Mouse (Mus musculus): ENCODE data around the gene Afmid.
"Not testable (repeated sequence)": the region's sequence is repeated elsewhere in the genome, so short reads cannot be mapped to it uniquely, and the experiment has no call there.

The Afmid gene

GRCm38 (mm10) chr11:117796954-117797353 lies 28.8 kb upstream of the Afmid start:
- no peak for DNase-seq

GRCm38 (mm10) chr11:117797511-117798159 lies 28.1 kb upstream of the Afmid start, which contains the start of gene 6030468B19Rik:
TSS of gene 6030468B19Rik (plus strand) at chr11:117797660.
- DNase-seq, result no peak

- peak in 1 of 2 experiments; percentile 52 for DNase-seq
These were observed 27.6 kb upstream of the Afmid start for GRCm38 (mm10) chr11:117798160-117798541.

DNA sequence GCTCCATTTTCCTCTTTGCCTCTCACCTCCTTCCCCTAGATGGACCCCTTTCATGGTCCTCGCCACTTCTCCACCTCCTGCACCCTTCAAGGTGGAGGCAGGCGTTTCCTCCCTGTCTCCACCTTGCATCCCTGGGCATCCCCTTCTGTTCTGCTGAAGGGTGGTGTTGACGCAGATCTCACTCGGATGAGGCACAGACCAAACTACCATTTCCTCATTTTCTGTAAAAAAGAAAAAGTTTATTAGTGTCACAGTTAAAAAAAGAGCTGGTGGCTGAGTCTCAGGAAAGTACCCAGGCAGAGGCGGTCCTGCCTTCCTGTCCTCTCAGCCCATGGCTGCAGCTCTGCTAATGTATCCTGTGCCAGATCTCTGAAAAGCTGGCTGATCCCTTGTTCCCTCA lies 26.6 kb upstream of the Afmid start:
- DNase-seq, result no peak

DNA sequence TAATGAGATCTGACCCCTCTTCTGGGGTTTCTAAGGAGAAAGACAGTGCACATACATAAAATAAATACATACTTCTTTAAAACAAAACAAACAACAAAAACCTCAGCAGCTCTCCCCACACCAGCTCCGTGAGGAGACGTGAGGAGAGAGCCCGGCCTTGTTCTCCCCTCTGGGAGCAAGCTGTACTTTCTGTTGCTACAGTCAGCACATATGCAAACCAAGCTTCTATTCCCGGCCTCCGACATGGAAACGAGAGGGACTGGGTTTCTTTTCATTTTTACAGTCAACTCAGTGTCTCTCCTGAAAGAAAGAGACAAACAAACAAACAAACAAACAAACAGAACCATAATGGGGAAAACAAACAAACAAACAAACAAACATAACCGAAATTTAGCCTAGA lies 25.7 kb upstream of the Afmid start:
- DNase-seq, result no peak

GRCm38 (mm10) chr11:117801650-117802049 lies 24.1 kb upstream of the Afmid start:
- DNase-seq, result no peak

- DNase-seq, result no peak
These were observed 22.5 kb upstream of the Afmid start for GRCm38 (mm10) chr11:117803166-117803688.

DNA sequence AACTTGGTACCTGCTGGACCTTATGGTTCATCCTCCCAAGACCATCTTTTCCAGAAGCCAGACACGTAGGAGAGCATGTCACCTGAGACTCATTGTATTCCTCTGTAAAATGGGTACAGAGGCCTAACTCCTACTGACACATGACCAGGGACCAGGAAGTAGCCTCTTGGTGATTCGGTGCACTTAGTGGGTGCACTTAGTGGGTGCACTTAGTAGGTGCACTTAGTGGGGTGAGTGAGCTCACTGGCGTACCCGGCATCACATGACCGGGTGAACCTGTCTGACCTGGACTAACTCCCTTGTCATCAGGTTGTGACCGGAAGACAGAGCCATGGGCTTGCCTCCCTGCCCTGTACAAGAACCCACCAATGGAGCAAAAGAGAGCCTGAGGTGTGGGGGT lies 18.9 kb upstream of the Afmid start:
- no peak for DNase-seq

- peak; percentile 75 to 76 for DNase-seq
These were observed 16.1 kb upstream of the Afmid start, which contains the start of the genes Gm20708 and Syngr2 for GRCm38 (mm10) chr11:117809407-117810311. TSS of gene Gm20708 (plus strand) at chr11:117809668. TSS of gene Syngr2 (plus strand) at chr11:117809668.

GRCm38 (mm10) chr11:117810401-117811046 lies 15.2 kb upstream of the Afmid start:
- DNase-seq, result peak; percentile 81 to 85

- DNase-seq, result no peak
These were observed 11.9 kb upstream of the Afmid start for GRCm38 (mm10) chr11:117813867-117814266.

DNA sequence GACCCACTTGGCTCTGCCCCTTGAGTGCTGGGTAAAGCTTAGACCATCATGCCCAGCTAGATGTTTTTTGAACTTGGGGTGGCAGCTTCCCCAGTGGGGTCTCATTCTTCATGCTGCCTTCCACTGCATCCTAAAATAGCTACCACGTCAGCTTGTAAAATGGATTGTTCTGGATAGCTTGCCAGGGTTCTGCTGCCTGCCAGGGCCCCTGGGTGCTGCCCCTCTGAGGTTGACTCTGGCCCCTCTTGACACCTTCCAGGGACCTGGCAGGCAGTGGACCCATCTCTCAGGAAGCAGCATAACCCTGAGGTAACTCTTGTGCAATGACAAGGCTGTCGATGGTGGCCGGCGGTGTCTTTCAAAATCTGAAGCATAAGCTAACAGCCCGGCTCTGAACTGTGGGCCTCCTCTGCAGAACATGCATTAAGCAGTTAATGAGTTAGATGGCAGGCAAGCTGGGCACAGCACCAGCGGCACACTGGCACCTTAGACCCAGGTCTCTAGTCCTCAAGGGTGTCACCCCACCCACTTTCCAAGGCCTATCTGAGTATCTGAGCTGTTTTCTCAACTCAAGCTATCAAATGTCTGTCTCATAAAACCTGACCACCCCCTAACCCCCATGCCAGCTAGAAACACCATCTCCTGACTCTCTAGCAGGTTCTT lies 10.9 kb upstream of the Afmid start:
- no peak for DNase-seq

- not testable (repeated sequence) for DNase-seq
These were observed 9.9 kb upstream of the Afmid start for GRCm38 (mm10) chr11:117815850-117816249.

DNA sequence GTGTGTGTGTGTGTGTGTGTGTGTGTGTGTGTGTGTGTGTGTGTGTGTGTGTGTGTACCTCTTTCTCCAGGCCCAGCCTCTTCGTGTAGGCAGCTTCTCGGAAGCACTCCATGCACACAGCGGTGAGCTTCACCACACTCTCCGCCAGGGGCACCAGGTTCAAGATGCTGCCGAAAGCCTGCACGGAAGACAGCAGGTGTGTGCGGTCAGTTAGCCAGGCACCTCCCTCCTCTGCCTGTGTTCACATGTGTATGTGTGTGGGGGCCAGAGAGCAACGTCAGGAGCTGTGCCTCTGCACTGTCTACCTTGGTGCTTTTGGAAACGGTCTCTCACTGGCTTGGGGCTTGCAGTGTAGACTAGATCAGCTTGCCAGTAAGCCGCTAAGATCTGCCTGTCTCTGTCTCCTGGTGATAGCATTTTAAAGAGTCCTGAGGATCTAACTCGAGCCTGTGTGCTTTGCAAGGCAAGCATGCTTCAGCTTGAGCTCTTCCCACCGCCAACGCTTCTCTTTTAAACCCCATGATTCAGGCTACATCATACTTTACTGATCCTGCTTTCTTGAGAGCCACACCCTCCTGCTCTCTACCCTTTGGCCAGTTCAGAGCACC lies 9.2 kb upstream of the Afmid start:
- DNase-seq, result no peak

GRCm38 (mm10) chr11:117819095-117819494 lies 6.6 kb upstream of the Afmid start:
- no peak for DNase-seq

DNA sequence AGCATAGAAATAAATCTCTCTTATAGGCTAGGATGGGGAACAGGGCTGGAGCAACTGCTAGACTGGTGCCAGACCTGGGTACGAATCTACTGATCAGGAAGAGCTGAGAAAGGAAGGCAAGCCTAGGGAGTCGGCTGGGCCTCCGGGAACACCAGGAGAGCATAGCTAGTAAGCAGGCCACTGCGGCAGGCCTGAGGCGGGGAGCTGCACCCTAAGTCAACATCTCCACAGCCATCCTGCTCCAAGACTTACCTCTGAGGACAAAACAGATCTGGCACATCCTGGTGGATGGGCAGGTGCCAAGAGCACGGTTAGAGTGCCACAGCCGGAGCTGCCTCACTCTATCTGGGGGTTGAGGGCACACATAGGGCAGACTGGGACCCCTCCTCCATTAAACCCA lies 5.6 kb upstream of the Afmid start:
- DNase-seq, result no peak

- no peak for DNase-seq
These were observed 3.9 kb upstream of the Afmid start for GRCm38 (mm10) chr11:117821868-117822267.

DNA sequence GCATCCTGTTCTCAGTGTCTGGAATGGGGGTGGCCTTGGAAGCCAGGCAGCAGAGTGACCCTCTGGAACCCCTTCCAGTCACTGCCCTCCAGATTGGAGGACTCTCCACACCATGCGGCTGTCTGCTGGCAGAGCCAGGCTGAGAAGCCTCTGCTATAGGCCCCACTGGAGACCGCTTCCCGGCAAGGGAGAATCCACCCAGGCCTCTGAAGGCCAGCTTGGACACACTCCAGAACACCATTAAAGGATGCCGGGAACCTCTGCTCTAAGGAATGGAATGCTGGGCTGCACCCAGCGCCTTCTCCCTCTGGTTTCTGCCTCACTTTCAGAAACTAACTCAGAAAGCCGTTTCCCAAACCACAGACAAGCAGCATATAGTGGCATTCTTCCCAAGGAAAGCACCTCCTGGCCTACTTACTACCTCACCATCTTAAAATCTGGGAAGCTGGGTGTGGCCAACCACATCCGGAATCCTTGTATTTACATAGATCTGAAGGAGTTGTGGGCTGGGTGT lies 2.9 kb upstream of the Afmid start:
- DNase-seq, result no peak

GRCm38 (mm10) chr11:117823411-117823810 lies 2.3 kb upstream of the Afmid start:
- no peak for DNase-seq

- DNase-seq, result peak; percentile 77 to 79
These were observed 1.4 kb upstream of the Afmid start for GRCm38 (mm10) chr11:117824060-117824969.

DNA sequence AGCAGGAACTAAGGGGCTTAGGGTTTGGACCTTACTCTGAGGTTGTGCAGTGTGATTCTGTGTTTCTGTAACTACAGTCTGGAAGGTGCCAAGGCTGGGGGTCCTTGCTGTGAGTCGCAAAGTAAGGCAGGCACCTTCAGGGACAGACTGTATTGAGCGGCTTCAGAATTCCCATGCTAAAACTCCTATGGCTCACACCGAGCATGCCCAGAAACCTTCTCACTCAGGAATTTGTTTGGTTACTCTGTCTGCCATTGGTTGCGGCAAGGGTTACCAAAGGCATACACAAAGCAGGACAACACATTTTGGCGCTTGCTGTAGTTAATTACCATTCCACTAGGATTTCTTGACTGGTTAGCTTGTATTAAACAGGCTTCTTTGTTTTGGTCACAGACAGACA lies 440 bp downstream of the Afmid start:
- no peak for DNase-seq
